Mouse (Mus musculus): ENCODE results near the gene Adgrv1.

DNA sequence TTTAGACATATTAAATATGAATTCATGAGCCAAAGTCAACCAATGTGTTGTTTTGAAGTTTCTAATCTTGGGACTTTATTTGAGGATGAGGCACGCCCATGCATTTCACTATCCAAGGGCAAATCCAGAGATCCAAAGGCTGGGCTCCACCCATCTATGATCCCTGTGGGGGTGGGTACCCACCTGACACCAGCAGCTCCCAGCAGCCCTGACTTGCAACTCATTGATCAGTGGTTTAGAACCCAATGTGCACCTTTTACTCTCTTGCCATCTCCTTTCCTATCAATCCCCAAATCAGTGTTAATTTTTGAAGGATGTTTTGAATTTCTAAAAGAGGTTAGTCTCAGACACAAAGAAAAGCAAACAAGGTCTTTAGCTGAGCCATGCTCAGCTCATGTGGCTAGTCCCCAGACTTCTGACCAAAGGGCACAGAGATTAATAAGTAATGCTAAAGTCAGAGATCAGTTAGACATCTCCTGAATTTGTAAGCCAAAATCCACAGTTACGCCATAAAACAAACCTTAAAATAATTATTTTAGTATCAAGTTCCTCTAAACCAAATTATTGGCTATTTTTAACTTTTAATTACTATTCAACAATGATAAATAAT is 307.2 kb downstream of the Adgrv1 start:
- TF ChIP-seq TAL1 (IDR thresholded peaks at IDR 0.05; ENCODE audit: low read length) (no peak), GATA1 (IDR thresholded peaks at IDR 0.05; ENCODE audit: low read length) (no peak)
